Mouse (Mus musculus): Measurements from ENCODE around the gene Zfp455. TPM values are rescaled to one million over a fixed set of nuclear protein-coding genes. Genes with fewer than 3 reads are reported as not detected.
"Not testable (repeated sequence)": the region's sequence is repeated elsewhere in the genome, so short reads cannot be mapped to it uniquely, and the experiment has no call there.

The Zfp455 gene
- 0.84 and 1.1 TPM in 2 replicates for polyA plus RNA-seq (2012; rRNA removed)

DNA sequence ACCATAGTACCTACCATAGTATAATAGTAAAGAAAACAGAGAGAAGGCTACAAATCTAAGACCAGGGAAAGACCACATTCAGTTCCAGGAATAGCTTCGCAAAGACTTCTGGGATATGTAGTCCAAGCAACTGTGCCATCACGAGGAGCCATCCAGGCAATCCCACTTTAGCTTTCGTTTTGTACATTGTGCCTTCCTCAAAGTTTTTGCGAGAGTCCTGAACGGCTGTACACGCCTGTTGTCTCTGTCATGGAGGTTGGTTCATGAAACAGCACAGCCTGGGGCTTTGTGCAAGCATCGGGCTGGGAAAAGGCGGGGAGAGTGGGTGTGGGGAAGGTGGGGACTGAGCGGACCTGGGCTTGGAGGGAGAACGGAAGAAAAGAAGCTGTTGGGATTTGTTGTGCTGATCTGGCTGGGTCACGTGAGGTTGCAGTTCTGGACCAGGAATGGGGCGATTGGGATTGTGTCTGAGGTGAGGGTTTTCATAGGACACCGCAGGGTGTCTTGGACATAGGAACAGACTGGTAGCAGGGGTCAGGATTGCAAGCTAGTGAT is at the start of gene Zfp455:
Zfp455 (plus strand) TSS at position 167 of the 555 bp plus-strand sequence.
- no peak within 1 kb of the TSS for H3K27ac ChIP-seq (ENCODE audit: insufficient read depth, low read length)
- H3K4me1 ChIP-seq (ENCODE audit: control insufficient read depth, insufficient read depth, low read length) = no peaks in the 10 kb centered on the region
- peak; percentile 73 to 77 for DNase-seq
- 3% methylated on average over 13 of the region's 13 CpGs for WGBS
- H3K4me3 ChIP-seq (replicated peaks; ENCODE audit: insufficient read depth, low read depth, low read length) = peak within 1 kb of the TSS; percentile 97
- TF ChIP-seq CTCF (IDR thresholded peaks at IDR 0.05; ENCODE audit: borderline replicate concordance, insufficient read depth, low read depth, low read length) (no peak), POLR2A (IDR thresholded peaks at IDR 0.05; ENCODE audit: borderline replicate concordance, insufficient read depth, low read length) (no peak)
- no peaks in the 10 kb centered on the region for H3K27me3 ChIP-seq (ENCODE audit: control insufficient read depth, insufficient read depth, low read length)

DNA sequence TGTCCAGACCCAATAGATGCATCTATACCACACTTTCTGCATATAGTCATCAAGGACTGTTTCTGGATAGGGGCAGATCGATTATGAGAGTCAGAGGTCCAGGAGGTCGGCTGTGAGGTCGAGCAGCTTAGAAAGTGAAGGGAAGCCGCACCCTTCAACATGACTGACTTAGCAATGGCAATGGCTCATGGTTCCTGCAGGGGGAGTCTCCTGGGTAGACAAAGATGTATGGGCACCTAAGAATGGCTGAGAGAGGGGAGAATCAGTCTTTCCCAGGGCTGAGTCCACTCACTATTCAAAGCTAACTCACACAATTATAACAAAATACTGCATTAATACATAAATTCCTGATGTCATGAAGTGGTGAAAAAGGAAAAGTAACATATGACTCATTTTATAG is 28.2 kb upstream of the Zfp455 start:
- H3K27me3 ChIP-seq (ENCODE audit: control insufficient read depth, insufficient read depth, low read length); H3K4me3 ChIP-seq (replicated peaks; ENCODE audit: insufficient read depth, low read depth, low read length); DNase-seq; H3K27ac ChIP-seq (ENCODE audit: insufficient read depth, low read length); H3K4me1 ChIP-seq (ENCODE audit: control insufficient read depth, insufficient read depth, low read length): not testable (repeated sequence)
- WGBS = 60% methylated on average over 4 of the region's 4 CpGs

GRCm38 (mm10) chr13:67172991-67173722 is 21.1 kb upstream of the Zfp455 start, which contains the start of gene Rsl1:
Gene Rsl1, plus strand, starts transcription at chr13:67173182.
- H3K27ac ChIP-seq (ENCODE audit: insufficient read depth, low read length) = 0 out of 2 replicates have a peak within 1 kb of the TSS, but pooled peaks have one; percentile 5
- H3K4me3 ChIP-seq (replicated peaks; ENCODE audit: insufficient read depth, low read depth, low read length) = peak within 1 kb of the TSS; percentile 93
- peak; percentile 70 to 71 for DNase-seq
- TF ChIP-seq POLR2A (IDR thresholded peaks at IDR 0.05; ENCODE audit: borderline replicate concordance, insufficient read depth, low read length) = peak; percentile 15; the same call in 1 of the 2 replicates
- WGBS = under 1% methylated on average over 17 of the region's 17 CpGs
- not testable (repeated sequence) for H3K27me3 ChIP-seq (ENCODE audit: control insufficient read depth, insufficient read depth, low read length); H3K4me1 ChIP-seq (ENCODE audit: control insufficient read depth, insufficient read depth, low read length)

- Histone ChIP-seq H3K4me1 (ENCODE audit: control insufficient read depth, insufficient read depth, low read length) (no peaks in the 10 kb centered on the region), H3K4me3 (replicated peaks; ENCODE audit: insufficient read depth, low read depth, low read length) (peak overlapping the region; percentile 33), H3K27ac (ENCODE audit: insufficient read depth, low read length) (no peak overlapping the region), H3K27me3 (ENCODE audit: control insufficient read depth, insufficient read depth, low read length) (no peaks in the 10 kb centered on the region)
- TF ChIP-seq CTCF (IDR thresholded peaks at IDR 0.05; ENCODE audit: borderline replicate concordance, insufficient read depth, low read depth, low read length) = no peak
- no peak for TF ChIP-seq POLR2A (IDR thresholded peaks at IDR 0.05; ENCODE audit: borderline replicate concordance, insufficient read depth, low read length)
- WGBS = 4% methylated on average over 5 of the region's 5 CpGs
- peak in 1 of 2 experiments; percentile 13 for DNase-seq
These were observed 20.6 kb upstream of the Zfp455 start for GRCm38 (mm10) chr13:67173723-67174055.

- Histone ChIP-seq H3K4me3 (replicated peaks; ENCODE audit: insufficient read depth, low read depth, low read length) (no peak overlapping the region), H3K27me3 (ENCODE audit: control insufficient read depth, insufficient read depth, low read length) (no peaks in the 10 kb centered on the region), H3K27ac (ENCODE audit: insufficient read depth, low read length) (no peak overlapping the region), H3K4me1 (ENCODE audit: control insufficient read depth, insufficient read depth, low read length) (no peaks in the 10 kb centered on the region)
- no peak for TF ChIP-seq CTCF (IDR thresholded peaks at IDR 0.05; ENCODE audit: borderline replicate concordance, insufficient read depth, low read depth, low read length)
- no peak for TF ChIP-seq POLR2A (IDR thresholded peaks at IDR 0.05; ENCODE audit: borderline replicate concordance, insufficient read depth, low read length)
- DNase-seq = no peak
- 60% methylated on average over 3 of the region's 3 CpGs for WGBS
These were observed 7.3 kb downstream of the Zfp455 start for GRCm38 (mm10) chr13:67201656-67202055.

DNA sequence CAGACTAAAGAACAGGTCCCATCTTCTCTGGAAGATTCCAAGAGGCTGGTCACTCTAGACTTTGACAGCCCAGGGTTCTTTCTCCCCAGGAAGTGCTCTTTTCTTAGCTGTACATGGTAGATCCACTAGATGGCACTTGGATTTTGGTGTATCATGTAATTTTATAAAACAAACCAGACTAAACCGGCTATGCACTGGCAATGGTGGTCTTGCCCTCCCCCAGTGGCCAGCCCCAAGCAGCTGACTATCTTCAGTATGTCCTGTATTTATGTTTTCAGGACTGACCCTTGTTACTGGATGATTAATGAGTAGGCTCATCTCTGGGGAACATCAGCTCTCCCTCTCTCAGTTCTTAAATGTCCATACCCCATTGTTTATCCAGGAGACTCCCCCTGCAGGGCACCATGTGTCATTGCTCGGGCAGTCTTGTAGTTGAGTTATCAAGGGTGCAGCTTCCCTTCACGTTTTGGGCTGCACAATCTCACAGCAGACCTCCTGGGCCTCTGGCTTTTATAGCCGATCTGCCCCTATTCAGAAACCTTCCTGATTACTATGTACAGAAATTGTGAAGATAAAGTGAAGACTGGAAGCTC is 19.8 kb downstream of the Zfp455 start:
- Histone ChIP-seq H3K4me3 (replicated peaks; ENCODE audit: insufficient read depth, low read depth, low read length) (no peak overlapping the region), H3K27ac (ENCODE audit: insufficient read depth, low read length) (no peak overlapping the region), H3K4me1 (ENCODE audit: control insufficient read depth, insufficient read depth, low read length) (no peaks in the 10 kb centered on the region), H3K27me3 (ENCODE audit: control insufficient read depth, insufficient read depth, low read length) (no peaks in the 10 kb centered on the region)
- no peak for DNase-seq
- TF ChIP-seq POLR2A (IDR thresholded peaks at IDR 0.05; ENCODE audit: borderline replicate concordance, insufficient read depth, low read length) (no peak), CTCF (IDR thresholded peaks at IDR 0.05; ENCODE audit: borderline replicate concordance, insufficient read depth, low read depth, low read length) (no peak)
- WGBS = 60% methylated on average over 4 of the region's 4 CpGs

Other genes starting within 250 kb of the Zfp455 start
- 2.9 and 3.6 TPM in 2 replicates for gene Zfp712, start 133.3 kb upstream of the Zfp455 start, polyA plus RNA-seq (2012; rRNA removed)
- 2.6 and 2.8 TPM in 2 replicates for gene Zfp708, start 96.5 kb upstream of the Zfp455 start, polyA plus RNA-seq (2012; rRNA removed)
- gene Gm28557, start 85.9 kb upstream of the Zfp455 start, polyA plus RNA-seq (2012; rRNA removed) = 1.9 and 2.0 TPM in 2 replicates
- 0.16 TPM in 2 replicates for gene Rslcan18, start 78.2 kb upstream of the Zfp455 start, polyA plus RNA-seq (2012; rRNA removed)
- 2.6 and 3.2 TPM in 2 replicates for gene Zfp759, start 72.8 kb upstream of the Zfp455 start, polyA plus RNA-seq (2012; rRNA removed)
- 3.0 and 3.1 TPM in 2 replicates for gene Rsl1, start 21.3 kb upstream of the Zfp455 start, polyA plus RNA-seq (2012; rRNA removed)
- 4.0 TPM in 2 replicates for gene Zfp458, start 84.0 kb downstream of the Zfp455 start, polyA plus RNA-seq (2012; rRNA removed)
- 2.9 and 3.4 TPM in 2 replicates for gene Zfp457, start 112.0 kb downstream of the Zfp455 start, polyA plus RNA-seq (2012; rRNA removed)
- 2.3 and 2.4 TPM in 2 replicates for gene Zfp595, start 138.1 kb downstream of the Zfp455 start, polyA plus RNA-seq (2012; rRNA removed)
- 0.43 TPM in 1 of 2 replicates, not detected in the other for gene Gm28044, start 166.0 kb downstream of the Zfp455 start, polyA plus RNA-seq (2012; rRNA removed)
- gene Zfp953, start 166.1 kb downstream of the Zfp455 start, polyA plus RNA-seq (2012; rRNA removed) = 0.44 and 0.59 TPM in 2 replicates
- gene Gm28041, start 181.2 kb downstream of the Zfp455 start, polyA plus RNA-seq (2012; rRNA removed) = not detected in 2 replicates
- 0.30 and 0.77 TPM in 2 replicates for gene Zfp456, start 181.3 kb downstream of the Zfp455 start, polyA plus RNA-seq (2012; rRNA removed)
- 2.9 and 3.2 TPM in 2 replicates for gene Zfp429, start 205.3 kb downstream of the Zfp455 start, polyA plus RNA-seq (2012; rRNA removed)
- 0.97 and 1.0 TPM in 2 replicates for gene Zfp459, start 226.9 kb downstream of the Zfp455 start, polyA plus RNA-seq (2012; rRNA removed)